24 mouse cellular contexts compared by ENCODE assay signal in the genomic region with DNA sequence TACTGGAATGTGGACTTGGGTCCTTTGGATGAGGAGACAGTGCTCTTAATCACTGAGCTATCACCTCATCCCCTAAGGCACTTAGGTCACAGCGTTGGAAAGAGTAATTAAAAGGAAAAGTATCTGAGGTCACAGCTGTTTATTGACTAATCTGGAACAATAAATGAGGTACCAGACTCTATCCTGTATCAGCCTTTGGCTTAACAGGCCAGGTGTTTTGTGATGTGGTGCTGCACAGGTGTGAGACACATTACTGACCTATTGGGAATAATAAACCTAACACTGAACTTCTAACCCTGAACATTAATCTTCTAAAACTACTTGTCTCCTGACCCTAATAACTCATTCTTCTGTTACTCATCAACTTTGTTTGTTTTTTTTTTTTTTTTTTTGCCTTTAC. TPM values are rescaled to one million over a fixed set of nuclear protein-coding genes. Genes with fewer than 3 reads are reported as not detected.
DNase-seq lines count a peak whose midpoint lies in the region; ATAC-seq and TF ChIP-seq lines count a peak whose summit lies in the region.
"Had no signal": no experiment of that assay in that cellular context is flagged by ENCODE, and none has a peak within 500 bp of the region (broad histone marks: within the 10 kb centered on the region; RNA-seq: fewer than 3 reads in every experiment).

No protein-coding gene starts in this region.

- H3K36me3 ChIP-seq in heart, embryonic 12.5 days = no peaks in the 10 kb centered on the region
- no peaks in the 10 kb centered on the region for H3K36me3 ChIP-seq in kidney, adult 2 months (ENCODE audit: control insufficient read depth, insufficient read depth, low read length)
- H3K36me3 ChIP-seq in liver, adult 2 months (ENCODE audit: control insufficient read depth, insufficient read depth, low read length) = no peaks in the 10 kb centered on the region
- H3K36me3 ChIP-seq: embryonic facial prominence, embryonic 10.5 days; embryonic facial prominence, embryonic 12.5 days; forebrain, embryonic 15.5 days had no signal

- ATAC-seq in heart, embryonic 12.5 days (ENCODE audit: insufficient number of reproducible peaks, low FRiP score) = no peak
- ATAC-seq: activated CD4-positive, CD25-positive, alpha-beta regulatory T cell, adult 4 months; CD4-positive, CD25-positive, alpha-beta regulatory T cell, adult 4 months; forebrain, embryonic 13.5 days; forebrain, embryonic 15.5 days; Patski had no signal

- H3K27ac ChIP-seq in heart, embryonic 12.5 days (ENCODE audit: poor library complexity, severe bottlenecking) = no peak overlapping the region
- no peak overlapping the region for H3K27ac ChIP-seq in kidney, adult 2 months (ENCODE audit: insufficient read depth, low read depth, low read length)
- H3K27ac ChIP-seq in liver, adult 2 months (replicated peaks; ENCODE audit: insufficient read depth, low read depth, low read length) = peak overlapping the region; percentile 65; the same call in 1 of the 2 replicates
- H3K27ac ChIP-seq: embryonic facial prominence, embryonic 10.5 days; embryonic facial prominence, embryonic 12.5 days; forebrain, embryonic 13.5 days; forebrain, embryonic 15.5 days had no signal

- peaks cover 15% of the 10 kb centered on the region for H3K4me1 ChIP-seq in heart, embryonic 12.5 days (replicated peaks)
- H3K4me1 ChIP-seq in kidney, adult 2 months (ENCODE audit: control insufficient read depth, insufficient read depth, low read length) = peaks cover 15% of the 10 kb centered on the region
- H3K4me1 ChIP-seq in liver, adult 2 months (ENCODE audit: control insufficient read depth, insufficient read depth, low read length) = peaks cover 8% of the 10 kb centered on the region
- H3K4me1 ChIP-seq: embryonic facial prominence, embryonic 10.5 days; embryonic facial prominence, embryonic 12.5 days had no signal

- no peak for TF ChIP-seq CTCF in kidney, adult 2 months (conservative IDR thresholded peaks at IDR 0.05; ENCODE audit: insufficient read depth, insufficient read length, low read depth, low read length)
- no peak for TF ChIP-seq CTCF in liver, adult 2 months (IDR thresholded peaks at IDR 0.05; ENCODE audit: low read depth, low read length)

- no peaks in the 10 kb centered on the region for H3K27me3 ChIP-seq in heart, embryonic 12.5 days (replicated peaks)
- no peaks in the 10 kb centered on the region for H3K27me3 ChIP-seq in kidney, adult 2 months (replicated peaks; ENCODE audit: control insufficient read depth, insufficient read depth, low read length)
- no peaks in the 10 kb centered on the region for H3K27me3 ChIP-seq in liver, adult 2 months (ENCODE audit: control insufficient read depth, insufficient read depth, low read length)
- H3K27me3 ChIP-seq: CH12.LX; embryonic facial prominence, embryonic 12.5 days; forebrain, embryonic 13.5 days; forebrain, embryonic 15.5 days; Patski had no signal

- H3K9me3 ChIP-seq in heart, embryonic 12.5 days (replicated peaks) = no peaks in the 10 kb centered on the region
- H3K9me3 ChIP-seq: embryonic facial prominence, embryonic 10.5 days; embryonic facial prominence, embryonic 12.5 days; forebrain, embryonic 13.5 days; forebrain, embryonic 15.5 days; G1E had no signal

- TF ChIP-seq POLR2A in kidney, adult 2 months (IDR thresholded peaks at IDR 0.05; ENCODE audit: low read depth, low read length) = no peak
- no peak for TF ChIP-seq POLR2A in liver, adult 2 months (IDR thresholded peaks at IDR 0.05; ENCODE audit: extremely low read depth, insufficient read depth, low read length)

- H3K4me2 ChIP-seq in heart, embryonic 12.5 days = no peak overlapping the region
- H3K4me2 ChIP-seq: embryonic facial prominence, embryonic 12.5 days; forebrain, embryonic 13.5 days; forebrain, embryonic 15.5 days had no signal

- no peak overlapping the region for H3K4me3 ChIP-seq in heart, embryonic 12.5 days
- H3K4me3 ChIP-seq in kidney, adult 2 months (ENCODE audit: insufficient read depth, low read depth, low read length) = no peak overlapping the region
- no peak overlapping the region for H3K4me3 ChIP-seq in liver, adult 2 months (ENCODE audit: insufficient read depth, low read depth, low read length)
- H3K4me3 ChIP-seq: embryonic facial prominence, embryonic 10.5 days; embryonic facial prominence, embryonic 12.5 days; forebrain, embryonic 13.5 days; forebrain, embryonic 15.5 days had no signal

- WGBS in heart, embryonic 12.5 days = 68% methylated on average over 1 of the region's 1 CpGs
- 15% methylated on average over 1 of the region's 1 CpGs for WGBS in kidney, adult 2 months
- 2% methylated on average over 1 of the region's 1 CpGs for whole genome bisulfite sequencing in liver, adult 2 months

- no peak overlapping the region for H3K9ac ChIP-seq in heart, embryonic 12.5 days
- no peak overlapping the region for H3K9ac ChIP-seq in liver, adult 2 months (ENCODE audit: low read depth, low read length)
- H3K9ac ChIP-seq: embryonic facial prominence, embryonic 12.5 days; forebrain, embryonic 13.5 days; forebrain, embryonic 15.5 days had no signal

- DNase-seq in heart, adult 11 months = peak; percentile 53
- DNase-seq in kidney, adult 2 months = peak; percentile 33
- DNase-seq in kidney, adult 11 months = no peak
- DNase-seq in liver, adult 2 months (ENCODE audit: extremely low read depth, low read depth, low spot score) = peak; percentile 84
- DNase-seq in liver = no peak
- DNase-seq: adrenal gland, adult 8-10 months; adrenal gland, postnatal 14 days; adrenal gland, postnatal 36 days; B cell, adult 2 months; cerebellum, adult 11-12 months; cerebellum, adult 2 months; cerebellum, adult 9-10 months; cerebellum, postnatal 10 days; cerebellum, postnatal 25 days had no signal

- peaks cover 20% of the 10 kb centered on the region; the same call in 1 of the 2 replicates for H3K79me2 ChIP-seq in liver, adult 2 months (ENCODE audit: control insufficient read depth, insufficient read depth, low read length)

RNA-seq across cellular contexts. Expression of a gene that starts 33.3 kb away (rescaled TPM):
- polyA plus RNA-seq in heart, embryonic 12.5 days (2016; fragmentation: Nextera tagmentation; extraction: Ambion mirVana) = 108 and 115 TPM in 2 replicates
- 30.6 and 33.1 TPM in 2 replicates for polyA plus RNA-seq in kidney, adult 2 months (2012; rRNA removed)
- total RNA-seq in liver, adult 2 months (2014; rRNA removed) = 12.1 and 13.6 TPM in 2 replicates
- 7.9 and 9.5 TPM in 2 replicates for polyA plus RNA-seq in liver, adult 2 months (2012; rRNA removed)

Comparison
In these comparisons a context has a peak if more than half of its experiments do, and no peak if none do; other contexts are left out.
1. DNase-seq: peak in heart, adult 11 months (single experiment), kidney, adult 2 months (single experiment) and liver, adult 2 months (single experiment); none in kidney, adult 11 months (single experiment) and liver (single experiment).